Mouse (Mus musculus) spleen, postnatal 10 days (tissue): ENCODE data around the gene Vwa7.
"Not testable (repeated sequence)": the region's sequence is repeated elsewhere in the genome, so short reads cannot be mapped to it uniquely, and the experiment has no call there.

Source experiments
- DNase-seq, 2 experiments: peaks; one replicate each; pipeline ENCODE4 v3.0.0; 2021 to 2022; ENCODE audit warnings: low spot score in 2 of 2

Gene Vwa7

DNA sequence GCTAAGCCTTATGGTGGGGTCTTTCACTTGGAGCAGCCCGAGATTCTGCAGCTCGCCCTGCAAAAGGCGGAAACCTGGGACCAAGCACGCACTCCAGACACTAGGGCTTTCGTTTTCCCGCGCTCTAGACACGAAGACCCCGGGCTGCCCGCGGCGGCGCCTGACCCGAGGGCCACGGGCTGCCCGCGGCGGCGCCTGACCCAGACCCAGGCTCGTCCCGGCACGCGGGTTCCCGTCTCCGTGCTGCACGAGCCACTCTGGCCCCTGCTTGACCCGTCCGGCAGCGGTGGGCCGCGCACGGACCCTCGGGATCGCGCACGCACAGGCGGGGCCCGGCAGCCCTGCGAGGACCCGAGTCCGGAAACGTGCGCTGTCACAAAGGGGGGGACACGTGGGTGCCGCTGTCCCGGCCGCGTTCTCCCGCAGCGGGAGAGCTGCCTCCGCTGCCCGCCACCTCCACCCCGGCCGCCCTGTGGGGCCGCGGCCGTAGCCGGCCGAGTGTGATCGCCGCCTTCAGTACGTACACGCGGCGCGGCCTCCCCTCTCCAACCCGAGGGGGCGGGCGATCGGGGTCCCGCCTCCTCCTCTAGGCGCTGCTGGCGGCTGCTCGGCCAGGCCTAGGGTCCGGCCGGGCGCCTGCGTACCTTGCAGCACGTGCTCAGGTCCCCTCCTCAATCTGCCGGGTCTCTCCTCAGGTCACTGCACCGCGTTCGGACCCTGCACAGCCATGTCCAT is 15.5 kb upstream of the Vwa7 start, which contains the start of gene Vars:
TSS of gene Vars (plus strand) at position 271 of the 735 bp plus-strand sequence.
- peak; percentile 89 to 95 for DNase-seq

GRCm38 (mm10) chr17:35001452-35002152 is 14.8 kb upstream of the Vwa7 start:
- DNase-seq: peak; percentile 63 to 70

DNA sequence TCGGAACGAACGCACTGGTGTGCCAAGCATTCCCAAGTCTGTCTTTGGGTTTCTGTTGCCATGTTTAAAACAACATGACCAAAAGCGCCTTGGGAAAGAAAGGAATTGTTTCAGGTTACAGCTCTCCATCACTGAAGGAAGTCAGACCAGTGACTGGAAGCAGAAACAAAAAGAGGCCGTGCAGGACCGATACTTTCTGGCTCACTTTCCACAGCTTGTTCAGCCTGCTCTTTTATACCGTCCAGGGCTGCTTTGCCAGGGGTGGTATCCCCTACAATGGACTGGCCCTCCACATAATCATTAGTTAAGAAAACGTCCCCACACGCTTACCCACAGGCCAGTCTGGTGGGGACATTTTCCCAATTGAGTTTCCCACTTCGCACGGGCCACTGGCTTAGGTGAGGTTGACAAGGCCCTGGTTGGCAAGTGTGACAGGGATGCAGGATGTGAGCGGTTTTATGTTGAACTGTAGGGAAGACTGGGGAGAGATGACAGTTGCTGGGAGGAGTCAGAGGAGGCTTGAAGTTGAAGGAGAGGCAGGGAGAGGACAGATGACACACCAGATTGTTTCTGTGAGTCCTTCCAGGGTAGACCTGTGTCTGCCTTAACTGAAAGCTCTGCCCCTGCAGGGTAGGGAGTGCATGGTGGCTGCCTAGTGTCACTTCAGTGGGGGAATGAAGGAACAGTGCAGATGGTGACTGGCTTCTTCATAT is 14.1 kb upstream of the Vwa7 start:
- peak in 1 of 2 experiments; percentile 45 for DNase-seq

DNA sequence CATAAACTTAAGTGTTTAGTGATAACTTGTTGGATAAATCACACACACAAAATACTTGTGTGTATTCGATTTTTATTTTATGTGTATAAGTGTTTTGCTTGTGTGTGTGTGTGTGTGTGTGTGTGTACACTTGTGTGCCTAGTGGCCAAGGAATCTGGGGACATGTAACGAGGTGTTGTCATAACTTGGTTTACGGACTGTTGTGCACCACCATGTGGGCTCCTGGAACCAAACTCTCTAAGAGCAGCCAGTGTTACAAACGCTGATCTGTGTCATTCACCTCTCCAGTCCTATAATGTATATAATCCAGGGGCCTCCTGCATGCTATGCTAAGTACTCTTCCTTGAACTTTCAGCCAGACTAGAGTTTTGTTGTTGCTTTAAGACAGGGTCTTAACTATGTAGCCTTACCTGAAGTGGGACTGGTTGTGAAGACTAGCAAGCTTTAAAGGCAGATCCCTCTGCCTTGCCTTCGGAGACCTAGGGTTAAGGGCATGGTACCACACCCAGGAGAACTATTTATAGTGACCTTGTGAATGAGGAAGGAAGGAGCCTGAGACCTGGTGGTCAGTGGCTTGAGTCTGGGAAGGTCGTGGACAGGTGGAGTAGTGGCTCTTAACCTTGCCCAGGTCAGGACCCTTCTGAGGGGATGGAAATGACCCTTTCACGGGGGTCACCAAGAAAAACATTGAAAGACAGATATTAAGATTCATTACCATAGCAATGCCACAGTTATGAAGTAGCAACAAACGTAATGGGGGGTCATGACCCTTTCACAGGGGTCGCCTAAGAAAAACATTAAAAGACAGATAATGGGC is 13.1 kb upstream of the Vwa7 start:
- no peak for DNase-seq

DNA sequence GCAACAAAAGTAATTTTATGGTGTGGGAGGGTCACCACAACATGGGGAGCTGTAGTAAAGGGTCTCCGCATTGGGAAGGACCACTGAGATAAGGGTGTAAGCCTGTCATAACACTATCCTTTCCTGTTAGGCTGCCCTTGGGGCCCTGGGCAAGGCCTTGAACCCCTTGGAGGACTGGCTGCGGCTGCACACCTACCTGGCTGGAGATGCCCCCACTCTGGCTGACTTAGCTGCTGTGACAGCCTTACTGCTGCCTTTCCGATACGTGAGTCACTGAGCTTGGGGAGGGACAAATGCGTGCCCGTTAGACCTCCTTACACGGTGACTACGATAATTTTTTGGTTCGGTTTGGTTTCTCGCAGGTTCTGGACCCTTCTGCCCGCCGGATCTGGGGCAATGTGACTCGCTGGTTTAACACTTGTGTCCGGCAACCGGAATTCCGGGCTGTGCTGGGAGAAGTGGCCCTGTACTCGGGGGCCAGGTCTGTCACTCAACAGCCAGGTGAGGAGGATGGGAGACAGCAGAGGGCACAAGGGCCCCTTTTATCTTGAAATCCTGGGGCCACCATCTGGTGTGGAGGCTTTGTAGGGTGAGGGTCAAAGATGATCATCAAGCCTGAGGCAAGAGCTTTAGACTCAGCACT is 12.2 kb upstream of the Vwa7 start:
- DNase-seq: no peak

- no peak for DNase-seq
Observed at GRCm38 (mm10) chr17:35005158-35005557, 11.2 kb upstream of the Vwa7 start.

DNA sequence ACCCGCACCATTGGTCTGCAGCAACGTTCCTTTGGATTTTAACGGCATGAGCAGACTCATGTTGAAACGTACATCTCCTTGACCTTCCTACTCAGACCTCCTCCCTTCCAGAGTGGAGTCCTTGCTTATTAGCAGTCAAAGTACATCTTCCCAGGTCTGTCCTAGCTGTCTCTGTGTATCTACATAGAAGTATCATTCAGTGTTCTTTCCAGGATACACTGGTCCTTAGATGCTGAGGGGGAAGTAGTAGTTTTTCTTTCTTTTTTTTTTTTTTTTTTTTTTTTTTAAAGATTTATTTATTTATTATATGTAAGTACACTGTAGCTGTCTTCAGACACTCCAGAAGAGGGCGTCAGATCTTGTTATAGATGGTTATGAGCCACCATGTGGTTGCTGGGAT is 10.5 kb upstream of the Vwa7 start:
- not testable (repeated sequence) for DNase-seq

DNA sequence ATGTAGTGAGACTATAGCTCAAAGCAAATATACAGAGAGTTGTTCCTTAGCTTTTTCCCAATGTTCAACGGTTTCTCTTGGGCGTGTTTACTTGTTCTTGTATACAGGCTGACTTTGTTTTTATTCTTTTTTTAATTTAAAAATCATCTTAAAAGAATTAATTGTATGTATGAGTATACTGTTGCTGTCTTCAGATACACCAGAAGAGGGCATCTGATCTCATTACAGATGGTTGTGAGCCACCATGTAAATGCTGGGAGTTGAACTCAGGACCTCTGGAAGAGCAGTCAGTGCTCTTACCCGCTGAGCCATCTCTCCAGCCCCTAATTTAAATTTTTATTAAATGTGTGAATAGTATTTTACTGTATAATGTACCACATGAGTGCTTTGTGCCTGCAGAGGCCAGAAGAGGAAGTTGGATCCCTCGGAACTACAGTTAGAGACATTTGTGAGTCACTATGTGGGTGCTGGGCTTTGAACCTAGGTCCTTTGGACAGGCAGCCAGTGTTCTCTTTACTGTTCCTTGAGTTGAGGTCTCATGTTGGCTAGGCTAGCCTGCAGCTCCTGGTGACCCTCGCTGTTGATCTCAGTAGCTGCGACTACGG is 8.9 kb upstream of the Vwa7 start:
- DNase-seq: no peak

GRCm38 (mm10) chr17:35009586-35009985 is 6.8 kb upstream of the Vwa7 start:
- DNase-seq: no peak

DNA sequence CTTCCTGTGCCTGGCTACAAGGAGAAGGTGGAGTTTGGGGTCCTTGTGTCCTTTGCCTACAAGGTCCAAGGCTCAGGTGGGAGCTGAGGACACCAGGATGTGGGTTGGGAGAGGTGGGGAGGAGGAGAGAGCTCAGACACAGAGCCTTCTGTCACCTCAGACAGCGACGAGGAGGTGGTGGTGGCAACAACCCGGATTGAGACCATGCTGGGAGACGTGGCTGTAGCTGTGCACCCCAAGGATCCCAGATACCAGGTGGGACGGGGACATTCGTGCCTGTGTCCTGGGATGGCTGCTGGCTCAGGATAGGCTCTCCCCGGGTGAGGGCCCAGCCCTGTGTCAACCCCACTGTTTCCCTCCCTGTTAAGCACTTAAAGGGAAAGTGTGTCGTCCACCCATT is 4.9 kb upstream of the Vwa7 start:
- DNase-seq: no peak

DNA sequence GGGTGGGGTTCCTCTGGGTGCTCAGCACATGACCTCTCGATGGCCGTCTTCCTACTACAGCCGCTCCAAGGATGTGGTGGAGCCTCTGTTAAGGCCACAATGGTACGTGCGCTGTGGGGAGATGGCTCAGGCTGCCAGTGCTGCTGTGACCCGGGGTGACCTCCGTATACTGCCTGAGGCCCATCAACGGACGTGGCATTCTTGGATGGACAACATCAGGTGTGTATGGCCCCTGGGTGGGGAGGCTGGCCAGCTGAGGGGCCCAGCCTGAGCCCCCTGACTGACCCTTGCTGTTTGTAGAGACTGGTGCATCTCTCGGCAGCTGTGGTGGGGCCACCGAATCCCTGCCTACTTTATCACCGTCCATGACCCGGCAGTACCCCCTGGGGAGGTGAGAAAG is 3.9 kb upstream of the Vwa7 start:
- peak in 1 of 2 experiments; percentile 14 for DNase-seq

- DNase-seq: peak in 1 of 2 experiments; percentile 15
Observed at GRCm38 (mm10) chr17:35013221-35013620, 3.2 kb upstream of the Vwa7 start.

DNA sequence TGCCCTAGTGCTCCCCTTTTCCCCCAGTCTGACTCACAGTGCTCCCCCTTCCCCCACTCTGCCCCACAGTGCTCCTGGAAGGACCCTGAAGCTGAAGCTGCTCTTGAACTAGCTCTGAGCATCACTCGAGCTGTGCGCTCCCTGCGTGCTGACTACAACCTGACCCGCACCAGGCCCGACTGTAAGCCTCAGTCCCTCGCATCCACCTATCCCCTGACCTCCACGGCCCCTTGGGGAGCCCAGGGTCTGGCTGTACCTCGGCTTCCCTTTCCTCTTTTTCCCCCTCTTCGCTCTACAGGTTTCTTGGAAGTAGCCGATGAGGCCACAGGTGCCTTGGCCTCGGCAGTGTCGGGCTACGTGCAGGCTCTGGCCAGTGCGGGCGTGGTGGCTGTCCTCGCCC is 1.1 kb upstream of the Vwa7 start:
- peak in 1 of 2 experiments; percentile 15 for DNase-seq

- no peak for DNase-seq
Observed at GRCm38 (mm10) chr17:35016791-35017705, 669 bp downstream of the Vwa7 start.

- DNase-seq: no peak
Observed at GRCm38 (mm10) chr17:35017706-35018030, 1.3 kb downstream of the Vwa7 start.

GRCm38 (mm10) chr17:35018171-35018570 is 1.8 kb downstream of the Vwa7 start:
- no peak for DNase-seq

- no peak for DNase-seq
Observed at GRCm38 (mm10) chr17:35019894-35020293, 3.5 kb downstream of the Vwa7 start.

- no peak for DNase-seq
Observed at GRCm38 (mm10) chr17:35020551-35020950, 4.2 kb downstream of the Vwa7 start.

- DNase-seq: peak; percentile 89 to 92
Observed at GRCm38 (mm10) chr17:35021163-35021808, 4.9 kb downstream of the Vwa7 start.
